Mouse (Mus musculus): ENCODE measurements around the gene Pdlim7. TPM values are rescaled to one million over a fixed set of nuclear protein-coding genes. Genes with fewer than 3 reads are reported as not detected.

The Pdlim7 gene
- polyA plus RNA-seq, 1 experiment = 79.3 TPM

GRCm38 (mm10) chr13:55522730-55523129, 9.3 kb upstream of the Pdlim7 start:
- DNase-seq (ENCODE audit: low read depth) = peak; percentile 54

- DNase-seq (ENCODE audit: low read depth) = no peak
Measured at GRCm38 (mm10) chr13:55519606-55520005, 6.1 kb upstream of the Pdlim7 start.

GRCm38 (mm10) chr13:55516955-55517354, 3.5 kb upstream of the Pdlim7 start:
- DNase-seq (ENCODE audit: low read depth) = no peak

- no peak for DNase-seq (ENCODE audit: low read depth)
Measured at GRCm38 (mm10) chr13:55513828-55514227, 352 bp upstream of the Pdlim7 start.

- DNase-seq (ENCODE audit: low read depth) = no peak
Measured at GRCm38 (mm10) chr13:55512379-55513031, 971 bp downstream of the Pdlim7 start.

- no peak for DNase-seq (ENCODE audit: low read depth)
Measured at GRCm38 (mm10) chr13:55511492-55511861, 2.0 kb downstream of the Pdlim7 start.

- DNase-seq (ENCODE audit: low read depth) = no peak
Measured at GRCm38 (mm10) chr13:55510668-55511491, 2.6 kb downstream of the Pdlim7 start.

GRCm38 (mm10) chr13:55510332-55510667, 3.2 kb downstream of the Pdlim7 start:
- DNase-seq (ENCODE audit: low read depth) = no peak

GRCm38 (mm10) chr13:55508531-55508930, 4.9 kb downstream of the Pdlim7 start:
- DNase-seq (ENCODE audit: low read depth) = no peak

GRCm38 (mm10) chr13:55507877-55508276, 5.6 kb downstream of the Pdlim7 start:
- no peak for DNase-seq (ENCODE audit: low read depth)

GRCm38 (mm10) chr13:55506697-55507096, 6.8 kb downstream of the Pdlim7 start:
- DNase-seq (ENCODE audit: low read depth) = no peak

GRCm38 (mm10) chr13:55505810-55506209, 7.7 kb downstream of the Pdlim7 start:
- DNase-seq (ENCODE audit: low read depth) = no peak

GRCm38 (mm10) chr13:55504390-55504789, 9.1 kb downstream of the Pdlim7 start:
- no peak for DNase-seq (ENCODE audit: low read depth)

- DNase-seq (ENCODE audit: low read depth) = no peak
Measured at GRCm38 (mm10) chr13:55502405-55502804, 11.1 kb downstream of the Pdlim7 start.

GRCm38 (mm10) chr13:55500575-55500974, 12.9 kb downstream of the Pdlim7 start:
- DNase-seq (ENCODE audit: low read depth) = no peak

- DNase-seq (ENCODE audit: low read depth) = no peak
Measured at GRCm38 (mm10) chr13:55498906-55499305, 14.6 kb downstream of the Pdlim7 start.

GRCm38 (mm10) chr13:55496661-55497060, 16.8 kb downstream of the Pdlim7 start:
- no peak for DNase-seq (ENCODE audit: low read depth)

- no peak for DNase-seq (ENCODE audit: low read depth)
Measured at GRCm38 (mm10) chr13:55495702-55496101, 17.8 kb downstream of the Pdlim7 start.

- DNase-seq (ENCODE audit: low read depth) = no peak
Measured at GRCm38 (mm10) chr13:55494883-55495621, 18.4 kb downstream of the Pdlim7 start.

GRCm38 (mm10) chr13:55494257-55494656, 19.2 kb downstream of the Pdlim7 start:
- no peak for DNase-seq (ENCODE audit: low read depth)

GRCm38 (mm10) chr13:55487578-55488498, 25.6 kb downstream of the Pdlim7 start, which contains the start of gene Dbn1:
Gene Dbn1 (minus strand): TSS chr13:55488111.
- no peak for DNase-seq (ENCODE audit: low read depth)
